Mouse (Mus musculus) cerebellum, adult 11 months (tissue): ENCODE measurements around the gene A3galt2.

ENCODE experiments used
- DNase-seq: peaks from one replicate; pipeline ENCODE4 v3.0.0; 2022

The A3galt2 gene

DNA sequence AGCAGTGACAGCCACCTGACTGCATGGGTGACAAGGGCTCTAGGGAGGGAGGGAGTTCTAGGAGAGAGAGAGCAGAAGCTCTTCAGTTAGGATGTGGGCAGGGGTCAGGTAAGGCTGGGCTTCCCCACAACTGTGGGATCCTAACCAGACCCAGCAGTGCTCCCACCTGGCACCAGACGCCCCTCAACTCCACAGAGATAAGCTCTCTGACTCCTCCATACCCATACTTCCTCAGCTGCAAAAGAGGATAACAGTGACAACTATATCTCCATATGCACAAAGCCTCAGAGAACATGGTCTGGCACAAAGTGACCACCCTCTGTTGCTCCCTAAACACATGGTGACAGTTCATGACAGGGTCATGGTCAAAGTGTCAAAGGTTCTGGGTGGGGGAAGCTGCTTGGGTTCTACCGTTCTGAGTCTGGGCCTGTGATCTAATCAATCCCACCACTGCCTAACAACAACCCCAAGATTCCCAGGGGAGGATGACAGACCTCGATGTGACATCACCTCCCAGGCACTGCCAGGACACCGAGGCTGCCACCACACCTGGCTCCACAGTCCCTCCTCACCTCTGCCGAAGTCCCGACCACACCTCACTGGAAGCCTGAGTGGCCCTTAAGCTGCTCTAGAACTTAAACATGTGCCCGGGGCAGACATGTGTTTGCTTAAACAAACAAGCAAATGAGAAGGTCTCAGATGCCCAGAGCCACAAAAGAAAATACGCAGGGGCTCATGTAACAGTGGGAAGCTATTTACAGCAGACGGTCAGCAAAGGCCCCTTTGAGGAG lies 46.7 kb downstream of the A3galt2 start:
- DNase-seq = no peak

DNA sequence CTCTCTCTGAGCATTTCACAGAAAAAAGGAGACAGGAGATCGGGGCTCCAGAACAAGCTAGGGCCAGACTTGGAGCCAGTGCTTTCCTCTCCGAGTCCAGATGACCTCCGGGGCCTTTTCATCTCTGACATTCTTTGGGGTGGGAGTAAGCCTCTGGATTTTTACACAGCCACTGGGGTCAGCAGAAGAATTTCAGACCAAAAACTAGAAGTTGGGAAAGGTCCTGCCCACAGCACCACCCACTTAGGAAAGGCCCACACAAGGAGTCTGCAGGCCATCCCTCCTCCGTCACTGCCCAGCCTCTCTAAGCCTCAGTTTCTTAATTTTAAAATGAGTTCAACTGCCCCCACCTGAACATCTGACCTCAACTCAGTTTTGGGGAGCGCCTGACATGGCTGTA lies 48.4 kb downstream of the A3galt2 start:
- DNase-seq = no peak

DNA sequence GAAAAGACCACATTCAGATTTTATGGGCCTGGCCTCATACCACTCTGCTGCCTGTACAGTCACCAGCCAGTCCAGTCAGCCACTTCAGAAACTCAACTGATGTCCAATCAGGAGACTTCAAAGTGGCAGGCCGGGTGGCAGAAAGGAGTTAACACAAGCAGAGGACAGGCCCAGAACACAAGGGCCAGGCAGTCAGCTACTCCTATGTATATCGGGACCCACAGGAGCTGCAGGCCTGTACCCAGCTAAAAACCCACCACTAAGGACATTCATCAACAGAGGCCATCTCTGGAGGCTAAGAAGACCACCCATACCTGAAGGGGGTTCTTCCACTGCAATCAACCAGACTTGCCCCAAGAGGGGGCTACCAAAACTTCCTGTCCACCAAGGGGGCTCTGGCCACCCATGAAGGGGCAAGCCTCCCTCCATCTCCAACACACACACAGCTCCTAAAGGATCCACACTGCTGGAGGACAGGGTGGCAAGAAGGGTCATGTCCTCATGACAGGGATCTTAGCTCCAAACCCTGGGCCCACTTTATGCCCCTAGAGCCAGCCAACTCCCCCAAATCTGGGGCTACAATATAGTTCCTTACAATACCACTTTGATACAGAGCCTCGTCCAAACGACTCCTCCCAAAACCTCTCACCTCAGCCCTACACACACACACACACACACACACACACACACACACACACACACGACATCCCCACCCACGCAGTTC lies 49.4 kb downstream of the A3galt2 start:
- DNase-seq = no peak

DNA sequence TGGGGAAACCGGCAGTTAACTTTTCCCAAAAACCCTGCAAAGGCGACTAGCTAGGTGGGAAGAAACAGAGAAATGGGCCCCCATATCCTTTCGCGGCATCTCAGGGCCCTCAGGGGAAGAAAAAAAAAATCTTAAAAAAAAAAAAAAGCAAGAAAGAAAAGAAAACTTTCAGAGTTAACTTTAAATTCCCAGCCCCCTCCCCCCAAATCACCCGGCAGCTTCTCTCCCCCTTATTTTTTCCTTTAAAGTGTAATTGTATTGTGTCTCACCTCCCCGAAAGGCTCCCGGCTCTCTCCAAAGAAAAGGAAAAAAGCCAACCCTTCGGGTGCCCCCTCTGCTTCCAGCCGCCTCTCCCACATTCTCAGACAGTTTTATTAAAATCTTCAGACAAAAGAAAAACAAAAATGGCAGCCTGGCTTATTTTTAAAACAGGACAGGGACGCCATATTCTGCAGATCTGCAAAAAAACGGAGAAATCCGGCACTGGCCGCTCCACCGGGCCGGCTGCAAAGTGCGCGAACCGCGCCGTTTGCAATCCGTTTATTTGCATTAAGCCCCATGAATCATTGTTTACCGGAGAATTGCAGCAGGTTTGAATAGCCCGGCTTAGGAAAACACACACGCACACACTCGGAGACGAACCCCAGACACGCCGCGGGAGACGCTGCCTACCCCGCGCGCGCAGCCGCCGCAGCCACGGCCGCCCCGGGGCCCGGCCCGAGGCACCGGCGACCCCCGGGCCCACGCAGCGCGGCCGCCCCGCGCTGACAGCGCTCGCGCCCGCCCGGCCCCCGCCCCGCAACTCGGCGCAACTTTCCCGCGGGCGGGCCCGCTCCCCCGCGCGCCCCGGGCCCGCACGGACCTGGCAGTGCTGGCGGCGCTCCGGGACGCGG lies 50.2 kb downstream of the A3galt2 start:
- no peak for DNase-seq

DNA sequence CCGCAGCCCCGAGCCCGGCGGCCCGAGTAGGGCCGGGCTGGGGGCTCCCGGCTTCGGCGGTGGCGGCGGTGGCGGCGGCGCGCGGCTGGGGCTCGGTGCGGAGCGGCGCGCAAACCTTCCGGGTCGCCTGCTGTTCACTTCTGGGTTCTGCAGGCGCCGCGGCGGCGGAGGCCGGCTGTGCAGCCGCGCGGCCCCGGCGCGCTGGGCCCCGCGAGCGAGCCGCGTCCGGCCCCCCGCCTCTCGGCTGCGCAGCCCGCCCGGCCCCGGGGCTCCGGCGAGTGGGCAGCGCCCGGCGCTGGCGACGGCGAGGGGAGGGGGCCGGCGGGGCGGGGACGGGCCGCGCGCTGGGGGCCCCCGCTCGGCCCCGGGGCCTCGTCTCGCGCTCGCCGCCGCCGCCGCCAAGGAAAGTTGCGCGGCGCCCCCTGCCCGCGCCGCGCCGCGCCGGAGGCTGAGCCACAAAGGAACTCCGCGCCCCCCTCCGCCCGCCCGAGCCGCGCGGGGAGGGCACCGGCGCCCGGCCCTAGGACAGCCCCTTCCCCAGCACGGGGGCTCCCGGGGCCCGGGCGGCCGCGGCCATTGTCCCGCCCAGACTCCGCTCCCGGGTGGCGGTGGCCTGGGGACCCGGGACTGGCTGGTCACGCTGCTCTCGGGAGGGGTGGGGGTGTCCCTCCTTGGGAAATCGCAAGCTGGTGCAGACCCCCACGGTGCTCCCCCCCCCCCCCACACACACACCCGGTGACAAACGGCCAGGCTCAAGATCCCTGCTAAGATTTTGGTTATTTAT lies 51.1 kb downstream of the A3galt2 start, which contains the start of gene Zfp362:
TSS of gene Zfp362 (minus strand) at position 3 of the 784 bp plus-strand sequence.
- peak; percentile 46 for DNase-seq

DNA sequence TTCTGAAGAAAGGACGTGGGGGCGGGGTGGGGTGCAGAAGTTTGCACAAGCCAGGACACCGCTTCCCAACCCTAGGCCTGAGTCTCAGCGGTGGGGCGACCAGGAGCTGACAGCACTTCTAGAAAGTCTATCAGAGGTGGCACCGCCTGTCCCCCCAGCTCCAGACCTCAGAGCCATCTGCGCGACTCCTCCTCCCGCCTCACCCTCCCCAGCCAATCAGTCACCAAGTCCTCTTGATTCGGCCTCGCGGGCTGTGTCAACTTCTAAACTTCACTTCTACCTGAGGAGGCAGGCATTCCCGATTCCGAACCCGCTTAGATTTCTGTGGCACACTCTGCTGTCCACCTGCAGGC lies 51.6 kb downstream of the A3galt2 start:
- DNase-seq = peak; percentile 50

GRCm38 (mm10) chr4:128811382-128812056 lies 56.4 kb downstream of the A3galt2 start:
- peak; percentile 68 for DNase-seq

- DNase-seq = no peak
Measured at GRCm38 (mm10) chr4:128817011-128817410, 61.8 kb downstream of the A3galt2 start.
